Mouse (Mus musculus) lung, embryonic 14.5 days (tissue): ENCODE measurements around the gene Csde1. TPM values are rescaled to one million over a fixed set of nuclear protein-coding genes. Genes with fewer than 3 reads are reported as not detected.

Source experiments
- ATAC-seq: fragments of 200-750 bp; cut with Nextera tagmentation; 2 replicates; pipeline ENCODE4 v1.8.0; 2017; ENCODE audit warnings: mild to moderate bottlenecking, moderate TSS enrichment, moderate library complexity; ENCODE audit not compliant: insufficient read depth
- DNase-seq: peaks from one replicate; pipeline ENCODE4 v3.0.0-alpha.2; 2015
- H3K27ac ChIP-seq: fragments of 300-500 bp; sonication (generic); 2 replicates; pipeline ENCODE4 v1.5.1; 2014; ENCODE audit warnings: low read depth, mild to moderate bottlenecking, moderate library complexity
- H3K27me3 ChIP-seq: fragments of 300-500 bp; sonication (generic); 2 replicates; pipeline ENCODE4 v1.6.1; 2014; ENCODE audit warnings: low read length, control low read depth; ENCODE audit not compliant: insufficient read depth
- H3K36me3 ChIP-seq: fragments of 300-500 bp; sonication (generic); 2 replicates; pipeline ENCODE4 v1.6.1; 2014; ENCODE audit warnings: control low read depth; ENCODE audit not compliant: insufficient read depth
- H3K4me1 ChIP-seq: fragments of 300-500 bp; sonication (generic); 2 replicates; pipeline ENCODE4 v1.6.1; 2014; ENCODE audit warnings: antibody characterized with exemption, control low read depth; ENCODE audit not compliant: insufficient read depth
- H3K4me2 ChIP-seq: fragments of 300-500 bp; sonication (generic); 2 replicates; pipeline ENCODE4 v1.6.1; 2014; ENCODE audit warnings: mild to moderate bottlenecking
- H3K4me3 ChIP-seq: fragments of 300-500 bp; sonication (generic); 2 replicates; pipeline ENCODE4 v1.5.1; 2014; ENCODE audit warnings: low read depth, low read length
- H3K9ac ChIP-seq: fragments of 300-500 bp; sonication (generic); 2 replicates; pipeline ENCODE4 v1.6.1; 2014
- H3K9me3 ChIP-seq: fragments of 300-500 bp; sonication (generic); 2 replicates; pipeline ENCODE4 v1.6.1; 2016; ENCODE audit warnings: low read depth, low read length, control low read depth
- CTCF ChIP-seq: IDR thresholded peaks from 2 replicates; pipeline ENCODE4 v1.5.1; 2016; ENCODE audit warnings: antibody characterized with exemption, low read depth
- WGBS: fragments of 180-500 bp; shearing (Covaris S2); extraction: QIAGEN DNeasy Blood & Tissue Kit; methylation state at CpG from one replicate; pipeline ENCODE4 v1.1.7; 2014; 5-methylcytosine and 5-hydroxymethylcytosine counted together
- polyA plus RNA-seq: library from polyadenylated mRNA; unstranded; fragments of >200 nt; fragmentation: Nextera tagmentation; extraction: Ambion mirVana; gene quantifications from 2 replicates; pipeline ENCODE4 v1.2.1, GENCODE M21; 2014

The Csde1 gene
- polyA plus RNA-seq, result 439 and 441 TPM in 2 replicates

DNA sequence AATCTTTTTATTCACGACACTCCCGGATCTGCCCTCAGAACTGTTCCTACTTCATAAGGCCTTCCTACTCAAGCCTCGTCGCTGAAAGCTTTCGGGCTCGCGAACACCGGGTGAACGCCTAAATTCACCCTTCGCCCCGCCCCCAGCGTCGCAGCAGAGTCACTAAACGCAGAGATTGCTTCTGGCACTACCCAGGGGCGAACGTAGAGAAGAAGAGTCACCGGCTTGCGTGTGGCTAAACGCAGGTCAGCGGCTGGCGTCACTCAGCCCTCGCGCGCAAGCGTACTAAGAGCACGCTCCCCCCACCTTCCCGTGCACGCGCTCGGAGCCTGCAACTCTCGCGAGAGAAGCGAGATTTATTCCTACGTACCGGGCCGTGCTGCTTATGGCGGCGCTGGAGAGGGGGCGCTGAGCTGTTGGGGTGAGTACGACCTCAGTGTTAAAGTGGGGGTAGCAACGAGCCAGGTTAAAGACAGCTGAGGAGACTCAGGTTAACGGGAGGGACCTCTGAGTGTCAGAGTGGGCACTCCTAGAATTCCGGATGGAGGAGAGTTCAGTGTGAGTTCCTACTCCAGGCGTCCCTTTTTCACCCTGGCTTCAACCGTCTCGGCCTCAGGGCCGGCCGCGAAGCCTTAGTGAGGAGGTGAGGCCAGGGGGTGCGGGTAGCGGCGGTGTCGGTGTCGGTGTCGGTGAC, at the start of gene Csde1:
TSS of gene Csde1 (plus strand) at position 178 of the 694 bp plus-strand sequence.
- whole genome bisulfite sequencing, result under 1% methylated on average over 55 of the region's 55 CpGs
- Histone ChIP-seq H3K4me2 (peak within 1 kb of the TSS; percentile 87), H3K36me3 (no peaks in the 10 kb centered on the region), H3K4me1 (peaks cover 8% of the 10 kb centered on the region), H3K27ac (peak within 1 kb of the TSS; percentile 97), H3K27me3 (no peaks in the 10 kb centered on the region), H3K9me3 (no peaks in the 10 kb centered on the region), H3K4me3 (peak within 1 kb of the TSS; percentile 91), H3K9ac (peak within 1 kb of the TSS; percentile 99)
- ATAC-seq (peak; percentile 92), DNase-seq (peak; percentile 99)
- peak; percentile 17; the same call in 1 of the 2 replicates for TF ChIP-seq CTCF

DNA sequence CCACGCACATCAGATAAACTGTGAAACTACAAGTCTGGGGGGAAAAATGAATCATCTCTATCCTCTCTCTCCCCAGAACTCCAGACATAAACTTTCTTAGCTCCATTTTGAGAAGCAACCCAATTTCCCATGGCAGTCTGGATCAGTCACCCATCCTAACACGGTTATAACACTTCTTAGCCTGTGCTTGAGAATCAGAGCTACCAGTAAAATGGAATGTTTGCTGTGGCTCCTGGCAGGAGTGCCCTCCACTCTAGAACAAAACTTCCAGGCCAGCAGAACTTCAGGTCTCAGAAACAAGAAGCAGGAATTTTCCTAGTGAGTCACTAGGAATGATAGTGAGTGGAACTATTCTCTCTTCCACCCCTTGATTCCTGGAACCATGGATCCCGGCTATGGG, 49.7 kb upstream of the Csde1 start:
- 67% methylated on average over 3 of the region's 3 CpGs for WGBS
- no peak for TF ChIP-seq CTCF
- H3K27ac ChIP-seq, result no peak overlapping the region; the same call in 1 of the 2 replicates
- no peaks in the 10 kb centered on the region for H3K27me3 ChIP-seq
- H3K9me3 ChIP-seq, result no peaks in the 10 kb centered on the region
- H3K4me2 ChIP-seq, result no peak overlapping the region
- no peak overlapping the region for H3K9ac ChIP-seq
- no peaks in the 10 kb centered on the region for H3K4me1 ChIP-seq
- DNase-seq (no peak), ATAC-seq (no peak)
- no peak overlapping the region for H3K4me3 ChIP-seq
- H3K36me3 ChIP-seq, result no peaks in the 10 kb centered on the region

DNA sequence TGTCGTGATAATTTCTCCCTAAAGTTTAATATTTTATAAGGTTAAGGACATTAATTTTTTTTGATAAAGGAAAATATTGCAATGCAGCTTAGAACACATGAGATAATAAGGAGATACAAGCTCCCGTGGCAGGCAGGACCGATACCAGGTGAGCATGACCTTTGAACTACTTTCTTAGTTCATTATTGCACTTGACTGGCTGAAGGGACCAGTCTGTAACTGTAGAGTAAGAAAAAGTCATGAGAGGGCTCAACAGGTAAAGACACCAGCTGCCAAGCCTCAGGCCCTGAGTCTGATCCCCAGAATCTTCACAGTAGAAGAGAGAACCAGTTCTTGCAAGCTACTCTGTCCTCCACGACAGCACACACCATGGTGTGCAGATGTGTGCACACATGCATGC, 43.3 kb upstream of the Csde1 start:
- H3K4me1 ChIP-seq, result no peaks in the 10 kb centered on the region
- H3K4me2 ChIP-seq, result no peak overlapping the region
- ATAC-seq (no peak), DNase-seq (no peak)
- H3K27me3 ChIP-seq, result no peaks in the 10 kb centered on the region
- no peak overlapping the region for H3K4me3 ChIP-seq
- no peaks in the 10 kb centered on the region for H3K9me3 ChIP-seq
- H3K9ac ChIP-seq, result no peak overlapping the region
- H3K36me3 ChIP-seq, result no peaks in the 10 kb centered on the region
- no peak for TF ChIP-seq CTCF
- 74% methylated on average over 4 of the region's 4 CpGs for WGBS
- no peak overlapping the region for H3K27ac ChIP-seq

DNA sequence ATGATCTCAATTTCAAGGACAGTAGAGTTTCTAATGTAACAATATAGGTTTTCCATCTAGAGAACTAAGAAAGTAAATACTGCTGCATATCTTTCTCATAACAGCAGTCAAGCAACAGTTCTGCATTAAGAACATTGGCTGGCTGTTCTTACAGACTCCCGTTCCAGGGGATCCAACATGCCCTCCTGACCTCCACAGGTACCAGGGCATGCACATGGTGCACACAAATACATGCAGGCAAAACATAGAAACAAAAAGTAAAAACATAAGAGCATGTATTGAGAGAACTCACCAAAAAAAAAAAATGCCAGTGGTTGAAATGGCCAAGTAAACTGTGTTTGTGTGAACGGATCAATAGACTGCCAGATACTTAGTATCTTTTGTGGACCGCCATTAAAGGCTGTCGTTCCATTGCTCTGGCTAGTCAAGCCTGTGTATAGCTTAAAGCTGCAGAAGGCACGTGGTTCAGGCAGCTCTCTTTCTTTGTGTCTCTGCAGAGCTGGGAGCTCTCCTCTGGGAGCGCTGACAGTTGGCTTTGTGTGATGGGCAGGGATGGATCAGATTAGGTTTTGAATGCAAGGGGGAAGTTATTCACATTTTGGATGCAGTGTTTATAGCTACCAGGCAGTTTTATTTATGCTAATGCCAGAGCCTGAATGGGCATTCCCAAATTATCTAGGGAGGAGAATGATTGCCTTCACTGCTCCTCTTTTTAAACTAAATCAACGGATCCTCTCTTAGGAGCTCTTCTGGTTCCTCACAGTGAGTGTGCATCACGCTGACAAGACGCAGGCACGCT, 40.5 kb upstream of the Csde1 start:
- no peak overlapping the region for H3K27ac ChIP-seq
- no peaks in the 10 kb centered on the region for H3K4me1 ChIP-seq
- no peak overlapping the region for H3K4me3 ChIP-seq
- no peak overlapping the region for H3K4me2 ChIP-seq
- no peak for TF ChIP-seq CTCF
- H3K36me3 ChIP-seq, result no peaks in the 10 kb centered on the region
- no peaks in the 10 kb centered on the region for H3K27me3 ChIP-seq
- H3K9me3 ChIP-seq, result no peaks in the 10 kb centered on the region
- DNase-seq (peak; percentile 52), ATAC-seq (no peak)
- H3K9ac ChIP-seq, result no peak overlapping the region
- WGBS, result 34% methylated on average over 10 of the region's 10 CpGs

DNA sequence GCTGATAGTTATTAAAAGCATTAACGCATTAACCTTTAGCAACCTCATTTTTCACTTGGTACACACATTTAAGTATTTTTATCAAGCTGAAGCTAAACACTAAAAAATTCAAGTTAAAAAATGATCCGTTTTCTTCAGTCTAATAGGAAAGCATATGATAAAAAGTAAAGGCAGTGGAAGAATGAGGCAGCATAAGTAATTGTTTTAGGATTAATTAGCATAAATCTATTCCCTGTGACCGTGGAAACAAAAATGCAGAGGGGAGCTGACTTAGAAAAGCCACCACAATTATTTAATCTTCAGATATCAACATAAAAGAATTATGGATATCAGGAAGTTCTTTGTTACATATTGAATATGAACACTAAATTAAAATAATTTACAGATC, 39.9 kb upstream of the Csde1 start:
- no peak for ATAC-seq
- Histone ChIP-seq H3K4me2 (no peak overlapping the region), H3K4me1 (no peaks in the 10 kb centered on the region), H3K4me3 (no peak overlapping the region), H3K36me3 (no peaks in the 10 kb centered on the region), H3K27me3 (no peaks in the 10 kb centered on the region), H3K27ac (no peak overlapping the region), H3K9ac (no peak overlapping the region), H3K9me3 (no peaks in the 10 kb centered on the region)
- DNase-seq, result no peak
- no peak for TF ChIP-seq CTCF
- 45% methylated on average over 3 of the region's 3 CpGs for WGBS

DNA sequence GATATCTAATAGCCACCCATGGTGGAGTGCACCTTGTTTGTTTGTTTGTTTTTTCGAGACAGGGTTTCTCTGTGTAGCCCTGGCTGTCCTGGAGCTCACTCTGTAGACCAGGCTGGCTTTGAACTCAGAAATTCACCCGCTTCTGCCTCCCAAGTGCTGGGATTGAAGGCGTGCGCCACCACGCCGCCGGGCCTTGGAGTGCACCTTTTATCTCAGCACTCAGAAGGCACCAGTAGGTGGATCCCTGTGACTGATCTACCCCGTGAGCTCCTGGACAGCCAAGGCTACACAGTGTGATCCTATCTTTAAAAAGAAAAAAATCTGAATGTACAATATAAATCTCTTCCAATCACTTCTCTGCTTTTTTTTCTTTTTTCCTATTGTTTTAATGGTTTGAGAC, 29.2 kb upstream of the Csde1 start:
- no peak for TF ChIP-seq CTCF
- H3K9ac ChIP-seq, result no peak overlapping the region
- H3K4me2 ChIP-seq, result no peak overlapping the region
- no peak overlapping the region for H3K4me3 ChIP-seq
- no peak for ATAC-seq
- H3K9me3 ChIP-seq, result no peaks in the 10 kb centered on the region
- DNase-seq, result no peak
- H3K36me3 ChIP-seq, result no peaks in the 10 kb centered on the region
- H3K27me3 ChIP-seq, result no peaks in the 10 kb centered on the region
- no peaks in the 10 kb centered on the region for H3K4me1 ChIP-seq
- WGBS, result 63% methylated on average over 8 of the region's 8 CpGs
- no peak overlapping the region for H3K27ac ChIP-seq

DNA sequence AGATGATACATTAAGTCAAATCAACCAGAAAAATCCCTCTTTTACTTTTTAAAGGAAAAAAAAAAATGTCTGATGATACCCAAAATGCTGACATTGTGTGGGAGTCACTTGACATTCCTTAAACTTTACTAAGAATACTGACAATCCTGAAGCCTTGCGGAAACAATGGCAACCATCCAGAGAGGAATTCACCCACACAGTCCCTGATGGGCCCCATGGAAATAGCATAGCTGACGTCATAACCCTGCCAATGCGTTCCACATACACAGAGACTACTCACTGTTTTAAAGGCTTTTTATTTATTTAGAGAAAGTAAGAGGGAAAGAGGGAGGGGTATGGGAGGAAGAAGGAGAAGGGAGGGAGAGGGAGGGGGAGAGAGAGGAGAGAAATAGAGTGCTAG, 27.3 kb upstream of the Csde1 start:
- no peak for TF ChIP-seq CTCF
- Histone ChIP-seq H3K9me3 (no peaks in the 10 kb centered on the region), H3K27ac (no peak overlapping the region), H3K4me1 (no peaks in the 10 kb centered on the region), H3K27me3 (no peaks in the 10 kb centered on the region), H3K4me2 (no peak overlapping the region), H3K9ac (no peak overlapping the region), H3K4me3 (no peak overlapping the region), H3K36me3 (peaks cover 7% of the 10 kb centered on the region; the same call in 1 of the 2 replicates)
- DNase-seq (peak; percentile 62), ATAC-seq (no peak)
- 23% methylated on average over 3 of the region's 3 CpGs for WGBS
